Mouse (Mus musculus) midbrain, postnatal 0 days (tissue): ENCODE measurements around the gene Gm48552. TPM values are rescaled to one million over a fixed set of nuclear protein-coding genes. Genes with fewer than 3 reads are reported as not detected.
A peak's percentile ranks its signal among the peaks of the same experiment; 100 is the strongest.

Source experiments
- ATAC-seq: fragments of 200-750 bp; cut with Nextera tagmentation; 2 replicates; pipeline ENCODE4 v1.8.0; 2017; ENCODE audit warnings: moderate number of reproducible peaks, mild to moderate bottlenecking, moderate TSS enrichment, moderate library complexity; ENCODE audit not compliant: low FRiP score
- DNase-seq: peaks from one replicate; pipeline ENCODE4 v3.0.0-alpha.2; 2015; ENCODE audit warnings: low spot score
- H3K27ac ChIP-seq: fragments of 300-500 bp; sonication (generic); 2 replicates; pipeline ENCODE4 v1.5.1; 2014; ENCODE audit warnings: low read depth, mild to moderate bottlenecking, low read length, mixed read lengths
- H3K27me3 ChIP-seq: fragments of 300-500 bp; sonication (generic); 2 replicates; pipeline ENCODE4 v1.6.1; 2014; ENCODE audit warnings: low read length, control low read depth, mixed read lengths; ENCODE audit not compliant: insufficient read depth
- H3K36me3 ChIP-seq: fragments of 300-500 bp; sonication (generic); 2 replicates; pipeline ENCODE4 v1.6.1; 2014; ENCODE audit warnings: low read length, control low read depth, mixed read lengths; ENCODE audit not compliant: insufficient read depth
- H3K4me1 ChIP-seq: fragments of 300-500 bp; sonication (generic); 2 replicates; pipeline ENCODE4 v1.6.1; 2014; ENCODE audit warnings: mild to moderate bottlenecking, control low read depth, antibody characterized with exemption, low read length, mixed read lengths; ENCODE audit not compliant: insufficient read depth
- H3K4me2 ChIP-seq: fragments of 300-500 bp; sonication (generic); 2 replicates; pipeline ENCODE4 v1.6.1; 2014; ENCODE audit warnings: low read depth, mild to moderate bottlenecking, low read length, mixed read lengths; ENCODE audit not compliant: poor library complexity, severe bottlenecking
- H3K4me3 ChIP-seq: fragments of 300-500 bp; sonication (generic); 2 replicates; pipeline ENCODE4 v1.5.1; 2014; ENCODE audit warnings: low read depth, mild to moderate bottlenecking, low read length, moderate library complexity
- H3K9ac ChIP-seq: fragments of 300-500 bp; sonication (generic); replicated peaks from 2 replicates; pipeline ENCODE4 v1.6.1; 2014; ENCODE audit warnings: mild to moderate bottlenecking, low read length, moderate library complexity, mixed read lengths; ENCODE audit not compliant: poor library complexity, severe bottlenecking
- H3K9me3 ChIP-seq: fragments of 300-500 bp; sonication (generic); 2 replicates; pipeline ENCODE4 v1.6.1; 2016; ENCODE audit warnings: low read length, control low read depth
- CTCF ChIP-seq: IDR thresholded peaks from 2 replicates; pipeline ENCODE4 v1.5.1; 2016; ENCODE audit warnings: antibody characterized with exemption, mild to moderate bottlenecking
- WGBS: fragments of 180-500 bp; shearing (Covaris S2); extraction: QIAGEN DNeasy Blood & Tissue Kit; methylation state at CpG from one replicate; pipeline ENCODE4 v1.1.7; 2014; 5-methylcytosine and 5-hydroxymethylcytosine counted together
- polyA plus RNA-seq: library from polyadenylated mRNA; unstranded; fragments of >200 nt; fragmentation: Nextera tagmentation; extraction: Ambion mirVana; gene quantifications from 2 replicates; pipeline ENCODE4 v1.2.1, GENCODE M21; 2015
- total RNA-seq: library from RNA; depleted of rRNA; stranded (reverse); fragments of >200 nt; gene quantifications from 2 replicates; pipeline ENCODE4 v1.2.3, GENCODE M21; 2014

The Gm48552 gene
- total and polyA plus RNA-seq, 2 experiments from 2014 or later, result 1.6 to 6.6 TPM

- peaks cover 7% of the 10 kb centered on the region; the same call in 1 of the 2 replicates for H3K4me1 ChIP-seq
- DNase-seq (no peak), ATAC-seq (no peak; the same call in 1 of the 2 replicates)
- peaks cover 55% of the 10 kb centered on the region for H3K36me3 ChIP-seq
- H3K4me2 ChIP-seq, result peak overlapping the region; percentile 24; the same call in 1 of the 2 replicates
- 13% methylated on average over 28 of the region's 28 CpGs for WGBS
- 0 out of 2 replicates have a peak overlapping the region, but pooled peaks have one; percentile 24 for H3K9ac ChIP-seq
- H3K27ac ChIP-seq, result no peak overlapping the region
- no peak for TF ChIP-seq CTCF
- no peaks in the 10 kb centered on the region for H3K9me3 ChIP-seq
- H3K4me3 ChIP-seq, result 0 out of 2 replicates have a peak overlapping the region, but pooled peaks have one; percentile 3
- H3K27me3 ChIP-seq, result 0 out of 2 replicates have a peak, but pooled peaks cover 14% of the 10 kb centered on the region
These were observed 24.1 kb upstream of the Gm48552 start for GRCm38 (mm10) chr10:81364666-81365065.

- Histone ChIP-seq H3K4me2 (no peak overlapping the region), H3K9ac (no peak overlapping the region), H3K27me3 (0 out of 2 replicates have a peak, but pooled peaks cover 14% of the 10 kb centered on the region), H3K4me1 (peaks cover 7% of the 10 kb centered on the region; the same call in 1 of the 2 replicates), H3K9me3 (no peaks in the 10 kb centered on the region), H3K36me3 (peaks cover 56% of the 10 kb centered on the region), H3K4me3 (no peak overlapping the region), H3K27ac (no peak overlapping the region)
- DNase-seq (no peak), ATAC-seq (peak; percentile 8; the same call in 1 of the 2 replicates)
- 41% methylated on average over 4 of the region's 4 CpGs for WGBS
- no peak for TF ChIP-seq CTCF
These were observed 23.7 kb upstream of the Gm48552 start for GRCm38 (mm10) chr10:81365073-81365472.

- 20% methylated on average over 12 of the region's 12 CpGs for WGBS
- no peak for DNase-seq
- H3K4me2 ChIP-seq, result peak within 1 kb of the TSS; percentile 24; the same call in 1 of the 2 replicates
These were observed 22.9 kb upstream of the Gm48552 start, which contains the start of gene 4930404N11Rik for GRCm38 (mm10) chr10:81365672-81366476. Gene 4930404N11Rik (minus strand): TSS chr10:81365816.

GRCm38 (mm10) chr10:81366477-81367206, 22.2 kb upstream of the Gm48552 start:
- no peak overlapping the region for H3K9ac ChIP-seq
- H3K4me3 ChIP-seq, result no peak overlapping the region
- 73% methylated on average over 6 of the region's 6 CpGs for WGBS
- H3K36me3 ChIP-seq, result peaks cover 60% of the 10 kb centered on the region
- DNase-seq (no peak), ATAC-seq (no peak)
- no peak overlapping the region for H3K27ac ChIP-seq
- H3K9me3 ChIP-seq, result no peaks in the 10 kb centered on the region
- H3K4me2 ChIP-seq, result no peak overlapping the region
- no peak for TF ChIP-seq CTCF
- H3K4me1 ChIP-seq, result peaks cover 7% of the 10 kb centered on the region; the same call in 1 of the 2 replicates
- H3K27me3 ChIP-seq, result 0 out of 2 replicates have a peak, but pooled peaks cover 14% of the 10 kb centered on the region

More at GRCm38 (mm10) chr10:81365672-81366476, 22.9 kb upstream of the Gm48552 start, which contains the start of gene 4930404N11Rik:
- ATAC-seq, result no peak
- Histone ChIP-seq H3K4me3 (0 out of 2 replicates have a peak within 1 kb of the TSS, but pooled peaks have one; percentile 3), H3K4me1 (peaks cover 7% of the 10 kb centered on the region; the same call in 1 of the 2 replicates), H3K9ac (0 out of 2 replicates have a peak within 1 kb of the TSS, but pooled peaks have one; percentile 24), H3K27me3 (0 out of 2 replicates have a peak, but pooled peaks cover 14% of the 10 kb centered on the region), H3K9me3 (no peaks in the 10 kb centered on the region), H3K27ac (no peak within 1 kb of the TSS), H3K36me3 (peaks cover 63% of the 10 kb centered on the region)
- TF ChIP-seq CTCF, result no peak

- H3K4me2 ChIP-seq, result no peak overlapping the region
- ATAC-seq (no peak), DNase-seq (no peak)
- H3K27ac ChIP-seq, result no peak overlapping the region
- 62% methylated on average over 6 of the region's 6 CpGs for WGBS
- H3K4me3 ChIP-seq, result no peak overlapping the region
- peaks cover 58% of the 10 kb centered on the region for H3K36me3 ChIP-seq
- no peaks in the 10 kb centered on the region for H3K9me3 ChIP-seq
- H3K4me1 ChIP-seq, result peaks cover 7% of the 10 kb centered on the region; the same call in 1 of the 2 replicates
- 0 out of 2 replicates have a peak, but pooled peaks cover 14% of the 10 kb centered on the region for H3K27me3 ChIP-seq
- TF ChIP-seq CTCF, result no peak
- no peak overlapping the region for H3K9ac ChIP-seq
These were observed 21.7 kb upstream of the Gm48552 start for GRCm38 (mm10) chr10:81367207-81367495.
